Mouse (Mus musculus) cerebellum, adult 18-20 months (tissue): ENCODE results near the gene Sarm1.
A peak's percentile ranks its signal among the peaks of the same experiment; 100 is the strongest.

Source experiments
- DNase-seq, 2 experiments: peaks; one replicate each; pipeline ENCODE4 v3.0.0; 2021

Sarm1 gene

DNA sequence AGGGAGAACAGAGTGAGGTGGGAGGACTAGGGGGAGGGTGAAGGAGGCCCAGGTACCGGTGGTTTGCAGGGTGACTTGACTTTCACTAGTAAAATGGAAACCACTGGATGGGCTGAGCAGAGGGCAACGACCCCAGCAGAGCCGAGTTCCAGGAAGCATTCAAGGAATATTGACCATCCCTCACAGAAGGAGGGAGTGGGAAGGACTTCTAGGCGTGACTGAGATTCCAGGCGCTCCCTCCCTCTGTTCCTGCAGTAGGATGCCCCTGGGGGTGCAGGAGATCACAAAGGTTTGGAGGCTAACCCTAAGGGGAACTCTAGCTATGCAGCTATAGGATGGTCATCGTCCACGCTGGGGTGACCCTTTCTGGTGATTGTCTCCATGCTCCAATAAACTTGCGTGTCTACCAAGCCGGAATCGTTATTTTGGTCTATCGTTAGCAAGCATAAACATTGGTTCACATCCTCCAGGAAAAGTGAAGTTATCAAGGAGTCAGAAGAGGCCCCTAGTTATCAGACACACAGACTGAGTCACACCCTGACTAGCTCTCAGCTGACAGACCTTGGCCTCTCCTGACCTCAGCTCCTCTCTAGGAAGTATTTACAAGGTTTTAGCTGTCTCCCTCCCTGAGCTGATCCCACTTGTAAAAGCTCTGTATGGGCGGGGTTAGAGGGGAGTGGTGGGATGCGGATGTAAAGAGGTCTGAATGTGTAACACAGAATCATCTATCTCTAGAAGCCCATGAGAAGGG, 34.1 kb downstream of the Sarm1 start:
- no peak for DNase-seq

DNA sequence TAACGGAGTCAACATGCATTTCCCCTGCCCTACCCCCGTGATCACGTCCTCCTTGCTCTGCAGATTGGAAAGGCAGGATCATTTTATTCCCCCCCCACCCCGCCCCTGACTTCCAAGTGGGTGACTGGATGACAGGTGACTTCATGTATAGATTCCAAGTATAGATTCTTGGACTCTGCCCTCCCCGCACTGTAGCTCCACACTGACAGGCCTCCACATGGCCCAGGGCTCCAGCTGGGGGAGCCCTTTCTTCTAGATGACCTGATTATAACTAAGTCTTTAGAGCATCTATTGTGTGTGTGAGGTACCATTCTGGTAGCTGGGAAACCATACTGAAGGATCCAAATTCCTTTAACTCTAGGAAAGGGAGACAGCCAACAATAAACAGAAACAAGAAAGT, 34.9 kb downstream of the Sarm1 start:
- no peak for DNase-seq

DNA sequence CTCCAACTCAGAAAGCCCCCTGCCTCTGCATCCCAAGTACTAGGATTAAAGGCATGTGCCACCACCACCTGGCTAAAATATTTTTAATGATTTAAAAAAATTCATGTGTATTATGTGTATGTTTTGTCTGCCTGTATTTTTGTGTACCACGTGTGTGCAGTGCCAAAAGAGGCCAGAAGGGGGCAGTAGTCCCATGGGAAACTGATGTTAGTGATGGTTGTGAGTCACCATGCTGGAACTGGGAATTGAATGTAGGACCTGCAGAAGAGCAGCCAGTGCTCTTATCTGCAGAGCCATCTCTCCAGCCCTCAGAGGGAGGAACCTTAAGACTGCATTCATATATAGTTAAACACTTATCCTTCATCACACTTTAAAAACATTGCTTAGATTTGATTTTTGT, 35.7 kb downstream of the Sarm1 start:
- no peak for DNase-seq

DNA sequence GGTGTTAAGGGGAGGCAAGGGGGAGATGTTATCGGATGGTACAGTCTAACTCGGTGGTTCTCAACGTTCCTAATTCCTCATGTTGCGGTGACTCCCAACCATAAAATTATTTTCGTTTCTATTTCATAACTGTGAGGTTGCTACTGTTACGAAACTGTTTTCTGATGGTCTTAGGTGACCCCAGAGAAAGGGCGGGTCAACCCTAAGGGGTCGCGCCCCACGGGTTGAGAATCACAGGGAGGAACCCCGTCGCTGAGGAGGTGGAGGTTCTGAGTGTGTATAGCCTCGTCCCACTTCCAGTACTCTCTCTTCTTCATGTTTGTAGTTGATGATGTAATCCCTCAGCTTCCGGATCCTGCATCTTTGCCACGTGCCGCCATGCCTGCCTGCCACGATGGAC, 38.8 kb downstream of the Sarm1 start:
- DNase-seq = no peak

DNA sequence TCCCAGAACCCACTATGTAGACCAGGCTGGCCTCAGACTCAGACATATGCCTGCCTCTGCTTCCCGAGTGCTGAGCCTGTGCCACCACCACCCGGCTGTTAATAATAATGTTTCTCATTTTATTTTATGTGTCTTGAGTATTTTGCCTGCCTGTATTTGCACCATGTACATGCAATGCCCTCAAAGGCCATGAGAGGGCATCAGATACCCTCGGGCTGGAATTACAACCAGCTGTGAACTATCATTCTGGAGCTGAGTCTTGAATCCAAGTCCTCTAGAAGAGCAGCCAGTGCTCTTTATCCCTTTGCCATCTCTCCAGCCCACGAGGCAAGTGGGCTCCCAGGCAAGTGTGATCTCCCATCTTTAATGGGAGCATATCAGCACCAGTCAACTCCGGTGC, 42.2 kb downstream of the Sarm1 start:
- peak in 1 of 2 experiments; percentile 16 for DNase-seq

DNA sequence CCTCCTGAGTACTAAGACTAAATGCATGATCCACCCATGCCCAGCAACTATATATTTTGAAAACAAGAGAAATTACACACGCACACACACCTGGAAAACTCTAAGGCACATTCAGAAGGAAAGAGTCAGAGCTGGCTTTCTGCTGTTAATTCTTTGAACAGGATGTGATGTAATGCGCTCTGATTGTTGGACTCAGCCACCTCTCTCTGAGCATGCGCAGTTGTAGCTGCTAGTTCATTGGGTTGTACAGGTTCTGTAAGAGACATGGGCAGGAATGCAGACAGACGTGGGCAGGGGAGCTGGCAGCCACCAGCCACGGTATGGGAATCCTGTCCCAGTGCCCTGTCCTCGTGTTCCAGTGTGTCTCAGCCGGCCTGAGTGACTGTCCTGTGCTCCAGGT, 43.3 kb downstream of the Sarm1 start:
- DNase-seq = no peak

DNA sequence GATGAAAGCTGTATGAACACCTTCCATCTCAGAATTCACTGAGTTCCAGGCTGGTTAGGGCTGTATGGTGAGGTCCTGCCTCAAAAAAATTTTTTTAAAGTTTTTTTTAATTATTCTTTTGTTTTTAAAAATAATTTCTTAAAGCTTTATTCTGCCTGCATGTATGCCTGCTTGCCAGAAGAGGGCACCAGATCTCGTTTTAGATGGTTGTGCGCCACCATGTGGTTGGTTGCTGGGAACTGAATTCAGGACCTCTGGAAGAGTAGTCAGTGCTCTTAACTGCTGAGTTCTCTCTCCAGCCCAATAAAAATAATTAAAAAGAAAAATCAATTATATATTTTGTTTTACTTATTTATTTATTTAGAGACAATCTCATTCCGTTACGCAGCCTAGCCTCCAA, 43.9 kb downstream of the Sarm1 start:
- DNase-seq = peak; percentile 52 to 63

DNA sequence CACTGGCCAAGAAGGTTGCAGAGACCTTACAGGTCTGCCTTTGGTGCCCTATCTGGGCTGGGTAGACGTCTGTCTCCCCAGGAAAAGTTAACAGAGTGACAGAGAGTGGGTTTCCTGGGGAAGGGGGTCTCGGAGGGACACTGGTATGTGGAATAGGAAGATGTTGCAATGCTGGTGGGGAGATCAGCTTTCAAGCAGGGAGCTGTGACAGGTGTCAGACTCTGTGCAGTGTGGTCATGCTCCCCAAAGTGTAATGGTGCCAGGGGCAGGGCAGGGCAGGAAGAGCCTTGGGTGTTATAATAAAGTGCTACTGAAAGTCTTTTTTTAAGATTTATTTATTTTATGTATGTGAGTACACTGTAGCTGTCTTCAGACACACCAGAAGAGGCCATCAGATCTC, 47.2 kb downstream of the Sarm1 start:
- DNase-seq = no peak

DNA sequence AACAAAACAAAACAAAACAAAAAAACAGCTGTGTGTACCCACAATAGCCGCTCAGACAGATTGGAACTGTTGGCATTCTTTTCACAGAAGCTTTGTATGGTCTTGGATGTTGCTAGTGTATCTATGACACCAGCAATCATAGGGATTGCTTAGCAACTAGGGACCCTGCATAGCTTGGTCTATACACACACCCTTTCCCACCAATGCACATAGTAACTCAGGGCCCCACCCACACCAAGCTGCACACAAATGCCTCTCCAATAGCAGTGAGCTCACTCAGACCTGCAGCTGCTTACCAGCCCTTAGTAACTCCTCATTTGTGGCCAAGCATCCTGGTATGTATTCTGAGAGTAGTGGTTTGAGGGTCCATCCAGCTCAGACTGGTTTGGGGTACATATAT, 49.3 kb downstream of the Sarm1 start:
- no peak for DNase-seq

DNA sequence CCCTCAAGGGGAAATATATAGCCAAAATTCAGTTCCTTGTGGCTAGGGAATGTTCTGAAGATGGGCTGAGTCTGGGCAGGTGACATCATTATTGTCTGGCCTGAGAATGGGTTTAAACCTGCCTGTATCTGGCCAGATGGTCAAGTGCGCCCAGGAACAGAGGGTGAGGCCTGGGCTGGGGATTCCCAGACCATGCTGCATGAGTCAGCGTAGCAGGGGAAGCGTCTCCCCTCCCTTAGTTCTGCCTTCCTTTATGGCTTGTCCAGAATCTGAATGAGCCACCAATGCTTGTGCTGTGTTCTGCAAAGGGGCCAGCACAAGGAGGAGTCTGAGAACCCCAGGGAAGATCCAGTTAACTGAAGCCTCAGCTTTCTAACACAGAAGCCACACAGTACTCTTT, 50.4 kb downstream of the Sarm1 start:
- no peak for DNase-seq

DNA sequence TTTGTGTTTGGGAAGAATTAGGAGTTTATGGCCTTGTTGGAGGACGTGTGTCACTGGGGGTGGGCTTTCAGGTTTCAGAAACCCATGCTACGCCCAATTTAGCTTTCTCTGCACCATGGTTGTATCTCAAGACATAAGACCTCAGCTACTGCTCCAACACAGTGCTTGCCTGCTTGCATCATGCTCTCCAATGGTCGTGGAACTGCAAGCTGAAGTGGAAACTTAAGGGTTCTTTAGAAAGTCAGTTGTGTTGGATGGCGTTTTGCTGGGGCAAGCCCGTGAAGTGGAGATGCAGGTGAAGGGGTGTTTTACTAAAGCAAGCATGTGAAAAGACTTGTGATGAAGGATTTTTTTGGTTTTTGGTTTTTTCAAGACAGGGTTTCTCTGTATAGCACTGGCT, 54.4 kb downstream of the Sarm1 start:
- no peak for DNase-seq

DNA sequence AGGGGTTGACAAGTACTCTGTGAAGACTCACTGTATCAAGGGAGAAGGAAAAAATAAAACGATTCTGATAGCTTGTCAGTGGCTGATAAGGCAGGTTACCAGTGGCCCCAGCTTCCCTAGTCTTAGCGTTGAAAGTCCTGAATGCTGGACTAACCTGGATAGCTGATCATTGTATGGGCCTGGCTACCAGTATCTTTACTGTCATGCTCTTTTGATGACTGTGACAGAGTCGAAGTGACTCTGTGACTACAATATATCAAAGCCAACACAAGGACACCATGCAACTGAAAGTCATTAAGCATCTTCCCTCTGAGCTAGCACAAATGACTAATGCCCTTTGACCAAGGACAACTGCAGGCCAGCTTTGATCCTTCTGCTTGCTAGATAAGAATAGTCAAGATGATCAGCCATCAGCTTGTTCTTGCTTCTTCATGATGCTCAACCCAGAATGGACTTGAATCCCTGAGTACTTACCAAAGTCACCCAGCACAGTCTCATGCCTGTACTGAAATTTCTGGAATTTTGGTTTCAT, 59.1 kb downstream of the Sarm1 start:
- DNase-seq = no peak

DNA sequence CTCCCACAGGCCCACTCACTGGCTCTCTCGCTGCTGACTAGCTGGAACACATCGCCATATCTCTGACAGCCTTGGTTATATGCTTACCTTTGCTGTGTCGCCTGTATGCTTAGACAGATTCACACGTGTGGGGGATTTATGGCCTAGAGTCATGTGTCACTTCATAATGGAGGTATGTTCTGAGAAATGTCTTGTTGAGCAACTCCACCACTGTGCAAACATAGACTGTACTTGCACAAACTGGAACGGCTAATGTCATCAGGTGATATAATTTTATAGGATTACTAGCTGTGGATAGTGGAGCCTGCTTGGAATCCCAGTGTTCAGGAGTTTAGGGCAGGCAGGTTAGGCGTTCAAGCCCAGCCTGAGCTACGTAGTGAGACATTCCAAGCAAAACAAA, 60.4 kb downstream of the Sarm1 start:
- no peak for DNase-seq

DNA sequence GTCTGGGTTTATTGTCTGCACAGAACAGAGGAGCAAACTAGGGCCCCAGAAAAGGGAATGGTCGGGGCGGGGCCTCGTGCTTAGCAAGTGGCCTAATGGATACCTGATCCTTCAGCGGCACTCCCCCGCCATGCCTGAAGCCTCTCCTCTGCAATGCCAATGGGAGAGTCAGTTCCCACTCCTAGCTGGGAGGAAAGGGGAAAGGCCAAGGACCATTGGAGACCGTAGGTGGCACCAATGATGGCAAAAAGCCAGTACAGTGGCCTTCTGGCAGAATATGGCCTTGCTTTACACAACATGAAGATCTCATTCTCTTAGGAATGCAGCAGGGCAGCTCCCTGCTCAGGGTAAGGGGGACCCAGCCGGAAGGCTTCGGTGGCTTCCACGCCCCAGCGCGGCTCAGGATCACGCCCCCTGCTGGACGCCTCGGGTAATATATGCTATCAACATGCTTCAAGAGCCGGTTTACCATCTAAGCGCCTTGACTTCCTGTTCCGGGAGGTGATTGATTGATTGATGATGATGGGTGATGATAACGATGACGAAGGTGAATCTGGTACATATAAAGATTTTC, 61.7 kb downstream of the Sarm1 start:
- DNase-seq = peak in 1 of 2 experiments; percentile 13

DNA sequence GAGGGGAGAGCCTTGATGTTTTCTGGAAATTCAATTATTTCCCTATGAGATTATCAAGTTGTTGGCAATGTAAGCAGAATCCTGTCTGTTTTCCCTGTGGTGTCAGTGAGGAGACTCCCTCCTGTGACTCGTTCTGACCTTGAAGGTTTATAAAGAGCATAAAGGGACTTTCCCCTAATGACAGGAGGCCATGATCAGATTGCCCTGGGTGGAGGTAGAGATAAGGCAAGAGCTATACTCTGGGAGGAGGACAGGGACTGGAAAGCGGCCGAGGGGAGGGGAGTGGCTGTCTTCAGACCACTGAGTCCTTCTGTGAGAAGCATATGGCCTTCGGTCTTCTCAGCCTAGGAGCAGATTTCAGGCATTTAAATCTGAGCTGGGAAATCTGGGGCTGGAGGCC, 63.5 kb downstream of the Sarm1 start:
- no peak for DNase-seq

DNA sequence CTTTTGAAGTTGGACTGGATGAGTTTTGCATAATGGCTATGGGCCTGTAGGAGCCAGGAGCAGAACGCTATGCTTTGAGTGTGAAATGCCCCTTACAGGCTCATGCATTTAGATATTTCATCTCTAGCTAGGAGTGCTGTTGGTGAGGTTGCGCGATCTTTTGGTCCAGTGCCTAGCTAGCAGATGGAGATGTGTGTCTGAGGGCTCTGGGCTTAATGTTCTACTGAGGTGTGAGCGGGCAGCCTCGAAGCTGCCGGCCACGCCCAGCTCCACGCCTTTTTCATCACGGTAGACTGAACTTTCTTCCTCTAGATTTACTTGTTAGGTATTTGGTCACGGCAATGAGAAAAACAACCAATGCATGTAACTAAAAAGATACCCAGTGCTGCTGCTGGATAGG, 66.4 kb downstream of the Sarm1 start:
- DNase-seq = peak in 1 of 2 experiments; percentile 19

DNA sequence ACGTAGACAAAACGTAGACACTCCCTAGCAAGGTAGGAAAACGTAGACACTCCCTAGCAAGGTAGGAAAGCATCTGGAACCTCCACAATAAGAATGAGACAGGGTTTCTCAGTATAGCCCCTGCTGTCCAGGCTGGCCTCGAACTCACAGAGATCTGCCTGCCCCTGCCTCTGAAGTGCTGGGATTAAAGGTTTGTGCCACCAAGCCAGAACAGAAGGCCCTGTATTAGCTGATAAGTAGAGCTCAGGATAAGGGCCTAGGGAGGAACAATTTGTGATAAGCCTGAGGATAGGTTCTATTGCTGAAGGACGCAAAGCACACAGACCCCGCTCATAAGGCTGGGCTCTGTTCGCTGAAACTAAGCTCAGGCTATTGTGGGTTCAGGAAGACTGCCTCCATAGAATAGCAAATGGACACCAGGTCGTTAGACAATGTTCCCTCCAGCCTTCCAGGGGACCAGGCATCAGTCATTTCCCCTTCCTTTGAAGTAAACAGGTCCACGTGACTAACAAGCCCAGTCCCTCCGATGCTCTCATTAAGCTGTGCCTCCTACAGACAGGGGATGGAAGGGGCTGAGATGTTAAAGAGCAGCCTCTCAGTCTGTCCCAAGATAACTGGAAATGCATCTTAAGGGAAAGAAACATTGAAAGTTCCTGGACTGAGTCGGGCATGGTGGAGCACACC, 67.2 kb downstream of the Sarm1 start:
- no peak for DNase-seq

DNA sequence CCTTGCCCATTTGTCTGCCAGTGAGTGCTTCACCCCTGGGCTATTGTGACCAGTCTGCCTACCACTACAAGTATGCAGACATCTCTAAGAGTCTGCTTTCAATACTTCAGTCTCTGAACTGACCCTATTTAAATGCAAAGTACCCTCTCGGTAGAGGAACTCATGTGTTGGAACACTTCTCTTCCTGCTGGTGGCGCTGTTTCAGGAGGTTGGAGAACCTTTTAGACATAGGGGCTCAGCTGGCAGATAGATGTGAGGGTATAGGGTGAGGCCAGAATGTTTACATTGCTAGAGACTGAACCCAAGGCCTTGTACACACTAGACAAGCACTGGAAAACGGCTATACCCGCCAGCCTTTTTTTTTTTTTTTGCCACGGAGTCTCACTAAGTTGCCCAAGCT, 69.2 kb downstream of the Sarm1 start:
- no peak for DNase-seq

DNA sequence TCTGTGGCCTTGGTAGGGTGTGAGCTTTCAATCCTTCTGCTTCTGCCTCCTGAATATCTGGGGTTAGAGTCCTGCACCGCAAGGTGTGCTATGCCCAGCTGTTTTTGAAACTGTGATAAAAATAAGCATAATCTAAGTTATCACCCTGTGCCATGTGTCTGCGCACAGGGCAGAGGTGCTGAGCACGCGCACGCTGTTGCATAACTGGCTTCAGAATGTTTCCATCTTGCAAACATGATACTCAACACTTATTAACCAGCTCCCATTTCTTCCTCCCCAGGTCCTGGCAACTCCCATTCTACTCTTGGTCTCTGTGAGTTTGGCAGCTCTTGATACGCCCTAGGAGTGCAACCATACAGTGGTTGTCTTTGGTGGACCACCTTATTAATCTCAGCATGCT, 69.9 kb downstream of the Sarm1 start:
- DNase-seq = no peak

DNA sequence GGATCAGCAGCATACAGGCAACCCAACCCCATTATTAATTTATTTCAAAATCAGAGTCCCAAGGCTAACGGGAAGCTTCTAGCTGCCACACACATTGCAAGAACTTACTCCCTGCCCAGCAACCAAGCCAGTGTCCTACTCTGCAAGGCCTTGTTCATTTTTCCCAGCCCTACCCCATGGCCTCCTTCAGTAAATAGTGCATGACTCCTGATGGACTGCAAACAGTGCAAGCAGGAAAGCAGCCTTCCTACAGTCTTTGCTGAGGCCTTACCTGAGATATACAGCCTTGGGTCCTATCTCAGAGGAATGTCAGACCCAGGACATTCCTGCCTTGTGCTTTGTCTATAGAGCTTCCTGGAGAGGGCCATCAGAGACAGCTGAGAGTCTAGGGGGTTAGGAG, 72.0 kb downstream of the Sarm1 start:
- no peak for DNase-seq

DNA sequence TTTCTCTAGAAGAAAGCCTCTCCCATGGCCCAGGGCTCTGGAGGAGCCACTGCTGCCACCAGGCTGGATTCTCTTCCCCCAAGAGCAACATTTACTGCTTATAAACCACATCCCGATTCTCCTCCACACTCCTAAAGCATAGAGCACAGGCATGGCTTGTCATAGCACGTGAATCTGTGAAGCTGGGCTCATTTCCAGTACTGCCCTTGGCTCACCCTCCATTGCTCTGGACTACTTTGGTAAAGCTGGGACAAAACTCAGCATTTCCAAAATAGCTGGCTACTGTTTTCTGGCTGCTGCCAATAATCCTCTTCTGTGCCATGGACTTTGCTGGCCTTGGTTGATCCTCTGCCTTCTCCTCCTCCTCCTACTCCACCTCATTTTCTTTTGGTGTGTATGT, 73.2 kb downstream of the Sarm1 start:
- no peak for DNase-seq
